Mouse (Mus musculus) midbrain, embryonic 16.5 days (tissue): ENCODE measurements around the gene Soat1. TPM values are rescaled to one million over a fixed set of nuclear protein-coding genes. Genes with fewer than 3 reads are reported as not detected.

Experiments used
- ATAC-seq: fragments of 200-750 bp; cut with Nextera tagmentation; 2 replicates; pipeline ENCODE4 v1.8.0; 2017; ENCODE audit warnings: moderate TSS enrichment
- H3K27ac ChIP-seq: fragments of 300-500 bp; sonication (generic); 2 replicates; pipeline ENCODE4 v1.5.1; 2014; ENCODE audit warnings: mild to moderate bottlenecking, low read length, mixed read lengths
- H3K27me3 ChIP-seq: fragments of 300-500 bp; sonication (generic); 2 replicates; pipeline ENCODE4 v1.6.1; 2014; ENCODE audit warnings: low read depth, low read length, mixed read lengths; ENCODE audit not compliant: control insufficient read depth, insufficient read depth
- H3K36me3 ChIP-seq: fragments of 300-500 bp; sonication (generic); 2 replicates; pipeline ENCODE4 v1.6.1; 2014; ENCODE audit warnings: mild to moderate bottlenecking, low read length, moderate library complexity, mixed read lengths; ENCODE audit not compliant: control insufficient read depth, insufficient read depth
- H3K4me1 ChIP-seq: fragments of 300-500 bp; sonication (generic); 2 replicates; pipeline ENCODE4 v1.6.1; 2014; ENCODE audit warnings: mild to moderate bottlenecking, low read length, mixed read lengths; ENCODE audit not compliant: control insufficient read depth, insufficient read depth
- H3K4me2 ChIP-seq: fragments of 300-500 bp; sonication (generic); 2 replicates; pipeline ENCODE4 v1.6.1; 2014; ENCODE audit warnings: mild to moderate bottlenecking, low read length, mixed read lengths
- H3K4me3 ChIP-seq: fragments of 300-500 bp; sonication (generic); 2 replicates; pipeline ENCODE4 v1.5.1; 2014; ENCODE audit warnings: low read depth, mild to moderate bottlenecking, low read length, moderate library complexity, mixed read lengths
- H3K9ac ChIP-seq: fragments of 300-500 bp; sonication (generic); 2 replicates; pipeline ENCODE4 v1.6.1; 2014; ENCODE audit warnings: low read depth, low read length, mixed read lengths
- H3K9me3 ChIP-seq: fragments of 300-500 bp; sonication (generic); replicated peaks from 2 replicates; pipeline ENCODE4 v1.6.1; 2014; ENCODE audit warnings: mild to moderate bottlenecking, low read length, mixed read lengths; ENCODE audit not compliant: control insufficient read depth, poor library complexity, severe bottlenecking
- WGBS: fragments of 180-500 bp; shearing (Covaris S2); extraction: QIAGEN DNeasy Blood & Tissue Kit; methylation state at CpG from one replicate; pipeline ENCODE4 v1.1.7; 2014; 5-methylcytosine and 5-hydroxymethylcytosine counted together
- polyA plus RNA-seq: library from polyadenylated mRNA; unstranded; fragments of >200 nt; fragmentation: Nextera tagmentation; extraction: Ambion mirVana; gene quantifications from 2 replicates; pipeline ENCODE4 v1.2.1, GENCODE M21; 2015

Gene Soat1
- polyA plus RNA-seq, 1 experiment from 2014 or later = 9.9 TPM

- Histone ChIP-seq H3K9me3 (no peaks in the 10 kb centered on the region), H3K4me3 (no peak overlapping the region), H3K27me3 (no peaks in the 10 kb centered on the region), H3K9ac (no peak overlapping the region), H3K27ac (no peak overlapping the region), H3K4me2 (no peak overlapping the region), H3K4me1 (peaks cover 5% of the 10 kb centered on the region; the same call in 1 of the 2 replicates), H3K36me3 (no peaks in the 10 kb centered on the region)
- 88% methylated on average over 3 of the region's 3 CpGs for WGBS
- no peak for ATAC-seq
Observed at GRCm38 (mm10) chr1:156424054-156424453, 50.1 kb downstream of the Soat1 start.

- H3K4me2 ChIP-seq = no peak overlapping the region
- H3K9ac ChIP-seq = no peak overlapping the region
- H3K36me3 ChIP-seq = no peaks in the 10 kb centered on the region
- H3K27ac ChIP-seq = no peak overlapping the region
- H3K27me3 ChIP-seq = no peaks in the 10 kb centered on the region
- H3K4me3 ChIP-seq = no peak overlapping the region
- 92% methylated on average over 6 of the region's 6 CpGs for WGBS
- H3K9me3 ChIP-seq = no peaks in the 10 kb centered on the region
- H3K4me1 ChIP-seq = peaks cover 5% of the 10 kb centered on the region; the same call in 1 of the 2 replicates
- no peak for ATAC-seq
Observed at GRCm38 (mm10) chr1:156423493-156423892, 50.6 kb downstream of the Soat1 start.

- 74% methylated on average over 6 of the region's 6 CpGs for WGBS
Observed at GRCm38 (mm10) chr1:156422856-156423255, 51.3 kb downstream of the Soat1 start.

GRCm38 (mm10) chr1:156420671-156421297, 53.3 kb downstream of the Soat1 start, which contains the start of gene Axdnd1:
Gene Axdnd1 (minus strand): TSS chr1:156421159.
- H3K4me3 ChIP-seq = peak within 1 kb of the TSS; percentile 62
- peaks cover 5% of the 10 kb centered on the region; the same call in 1 of the 2 replicates for H3K4me1 ChIP-seq
- peak within 1 kb of the TSS; percentile 14; the same call in 1 of the 2 replicates for H3K27ac ChIP-seq
- no peaks in the 10 kb centered on the region for H3K9me3 ChIP-seq
- no peaks in the 10 kb centered on the region for H3K27me3 ChIP-seq
- H3K4me2 ChIP-seq = peak within 1 kb of the TSS; percentile 87
- under 1% methylated on average over 44 of the region's 44 CpGs for WGBS
- H3K9ac ChIP-seq = peak within 1 kb of the TSS; percentile 62
- ATAC-seq = peak; percentile 97
- no peaks in the 10 kb centered on the region for H3K36me3 ChIP-seq

More at GRCm38 (mm10) chr1:156422856-156423255, 51.3 kb downstream of the Soat1 start:
- Histone ChIP-seq H3K4me1 (peaks cover 5% of the 10 kb centered on the region; the same call in 1 of the 2 replicates), H3K27ac (no peak overlapping the region), H3K36me3 (no peaks in the 10 kb centered on the region), H3K4me3 (no peak overlapping the region), H3K9ac (no peak overlapping the region), H3K9me3 (no peaks in the 10 kb centered on the region), H3K4me2 (no peak overlapping the region), H3K27me3 (no peaks in the 10 kb centered on the region)
- no peak for ATAC-seq

- Histone ChIP-seq H3K27me3 (no peaks in the 10 kb centered on the region), H3K4me2 (no peak overlapping the region), H3K4me1 (peaks cover 5% of the 10 kb centered on the region; the same call in 1 of the 2 replicates), H3K9ac (no peak overlapping the region), H3K27ac (no peak overlapping the region), H3K9me3 (no peaks in the 10 kb centered on the region), H3K4me3 (no peak overlapping the region), H3K36me3 (no peaks in the 10 kb centered on the region)
- ATAC-seq = no peak
- WGBS = 56% methylated on average over 4 of the region's 4 CpGs
Observed at GRCm38 (mm10) chr1:156418170-156418569, 56.0 kb downstream of the Soat1 start.

- 65% methylated on average over 4 of the region's 4 CpGs for WGBS
Observed at GRCm38 (mm10) chr1:156408521-156408920, 65.6 kb downstream of the Soat1 start.

GRCm38 (mm10) chr1:156408004-156408403, 66.1 kb downstream of the Soat1 start:
- H3K27me3 ChIP-seq = no peaks in the 10 kb centered on the region
- no peaks in the 10 kb centered on the region for H3K9me3 ChIP-seq
- H3K27ac ChIP-seq = no peak overlapping the region
- no peaks in the 10 kb centered on the region for H3K4me1 ChIP-seq
- no peaks in the 10 kb centered on the region for H3K36me3 ChIP-seq
- WGBS = 78% methylated on average over 3 of the region's 3 CpGs
- ATAC-seq = no peak
- no peak overlapping the region for H3K4me3 ChIP-seq
- H3K9ac ChIP-seq = no peak overlapping the region
- H3K4me2 ChIP-seq = no peak overlapping the region

More at GRCm38 (mm10) chr1:156408521-156408920, 65.6 kb downstream of the Soat1 start:
- Histone ChIP-seq H3K4me3 (no peak overlapping the region), H3K9me3 (no peaks in the 10 kb centered on the region), H3K27ac (no peak overlapping the region), H3K36me3 (no peaks in the 10 kb centered on the region), H3K9ac (no peak overlapping the region), H3K27me3 (no peaks in the 10 kb centered on the region), H3K4me1 (no peaks in the 10 kb centered on the region), H3K4me2 (no peak overlapping the region)
- no peak for ATAC-seq

- no peak overlapping the region for H3K4me3 ChIP-seq
- WGBS = 41% methylated on average over 10 of the region's 10 CpGs
Observed at GRCm38 (mm10) chr1:156403251-156403650, 70.9 kb downstream of the Soat1 start.

GRCm38 (mm10) chr1:156402491-156402890, 71.6 kb downstream of the Soat1 start:
- Histone ChIP-seq H3K36me3 (no peaks in the 10 kb centered on the region), H3K27ac (no peak overlapping the region), H3K9ac (no peak overlapping the region), H3K27me3 (no peaks in the 10 kb centered on the region), H3K4me1 (no peaks in the 10 kb centered on the region), H3K4me3 (no peak overlapping the region), H3K9me3 (no peaks in the 10 kb centered on the region), H3K4me2 (no peak overlapping the region)
- 70% methylated on average over 2 of the region's 2 CpGs for WGBS
- ATAC-seq = no peak

More at GRCm38 (mm10) chr1:156403251-156403650, 70.9 kb downstream of the Soat1 start:
- H3K9me3 ChIP-seq = no peaks in the 10 kb centered on the region
- no peaks in the 10 kb centered on the region for H3K4me1 ChIP-seq
- H3K9ac ChIP-seq = no peak overlapping the region
- no peaks in the 10 kb centered on the region for H3K27me3 ChIP-seq
- H3K4me2 ChIP-seq = no peak overlapping the region
- H3K36me3 ChIP-seq = no peaks in the 10 kb centered on the region
- ATAC-seq = no peak
- H3K27ac ChIP-seq = no peak overlapping the region
